Mouse (Mus musculus): ENCODE measurements around the gene Snx18.

- TF ChIP-seq CTCF (IDR thresholded peaks at IDR 0.05; ENCODE audit: low read depth, low read length) = no peak
- TF ChIP-seq POLR2A (IDR thresholded peaks at IDR 0.05; ENCODE audit: insufficient read depth, low read length) = no peak
- TF ChIP-seq EP300 (IDR thresholded peaks at IDR 0.05; ENCODE audit: insufficient read depth, low read depth, low read length) = no peak
Measured at GRCm38 (mm10) chr13:113566951-113567350, 51.4 kb downstream of the Snx18 start.

All from ES-Bruce4 (cell line).